Mouse (Mus musculus) cortical plate, adult 2 months (tissue): ENCODE data around the gene Rgs6.

Experiments used
- CTCF ChIP-seq: fragments of 200-500 bp; IDR thresholded peaks from 2 replicates; pipeline ENCODE4 v1.5.1; 2011; ENCODE audit warnings: mild to moderate bottlenecking, control low read depth, low read length; ENCODE audit not compliant: insufficient read depth; ENCODE audit errors: extremely low read depth
- POLR2A ChIP-seq: fragments of 200-500 bp; IDR thresholded peaks from 2 replicates; pipeline ENCODE4 v1.6.1; 2011; ENCODE audit warnings: mild to moderate bottlenecking, low read length, control low read depth; ENCODE audit not compliant: insufficient read depth; ENCODE audit errors: extremely low read depth

DNA sequence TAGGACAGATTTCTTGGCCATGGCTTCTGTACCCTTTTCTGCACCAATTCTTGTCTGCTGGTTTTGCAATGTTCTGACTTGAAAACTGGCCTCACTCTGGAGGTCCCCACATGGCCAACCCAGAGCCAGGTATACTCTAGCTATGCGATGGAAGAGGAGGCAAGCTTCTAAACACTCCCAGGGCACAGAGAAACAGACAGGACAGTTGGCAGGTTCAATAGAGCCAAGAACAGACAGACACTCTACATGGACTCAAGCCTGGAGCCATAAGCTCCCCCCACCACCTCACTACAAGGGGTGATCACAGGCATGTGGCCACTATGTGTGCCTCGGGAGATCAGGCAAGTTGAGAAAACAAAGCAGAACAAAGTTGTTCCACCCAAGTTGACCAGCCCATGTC lies 572.1 kb downstream of the Rgs6 start:
- TF ChIP-seq CTCF, result no peak
- TF ChIP-seq POLR2A, result no peak
